Mouse (Mus musculus): ENCODE measurements around the gene Rasgrf1.

The Rasgrf1 gene

DNA sequence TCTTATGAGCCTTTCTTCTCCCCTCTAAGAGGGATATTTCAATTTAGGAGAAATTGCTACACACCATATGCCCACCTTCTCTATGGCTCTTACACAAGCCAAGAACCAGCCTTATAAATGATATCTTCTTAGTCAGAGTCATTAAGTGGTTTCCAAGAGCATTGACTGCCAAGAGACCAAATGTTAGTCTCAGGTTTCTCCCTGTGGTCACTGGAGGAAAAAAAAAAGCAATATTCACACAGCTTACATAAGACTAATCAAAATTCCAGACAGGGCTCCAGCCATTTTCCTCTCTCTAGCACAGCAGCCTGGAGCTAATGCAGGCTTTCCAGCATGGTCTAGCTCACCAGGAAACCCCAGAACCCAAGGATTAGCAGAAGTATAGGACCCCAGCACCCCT is 3.1 kb upstream of the Rasgrf1 start:
- DNase-seq (ENCODE audit: low spot score): no peak

GRCm38 (mm10) chr9:89907941-89908340 is 1.8 kb upstream of the Rasgrf1 start:
- no peak for DNase-seq (ENCODE audit: low spot score)

DNA sequence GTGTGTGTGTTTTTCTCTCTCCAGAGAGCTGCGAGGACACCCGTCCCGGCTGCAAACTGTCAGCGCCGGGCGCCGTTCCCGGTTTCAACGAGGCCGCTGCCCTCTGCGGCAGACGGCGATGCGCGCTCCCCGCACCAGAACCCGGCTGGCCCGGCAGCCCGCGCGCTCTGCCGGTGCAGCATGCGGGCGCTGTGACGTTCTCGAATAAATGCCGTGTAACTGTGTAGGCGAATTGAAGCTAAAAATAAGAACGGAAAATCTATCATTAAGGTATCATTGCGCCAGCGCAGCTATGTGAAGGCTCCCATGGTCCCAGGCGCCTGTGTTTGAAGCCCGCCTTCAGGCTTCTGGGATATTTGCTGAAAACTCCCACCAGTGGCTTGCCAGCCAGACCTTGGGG is 1.1 kb upstream of the Rasgrf1 start:
- DNase-seq (ENCODE audit: low spot score): no peak

DNA sequence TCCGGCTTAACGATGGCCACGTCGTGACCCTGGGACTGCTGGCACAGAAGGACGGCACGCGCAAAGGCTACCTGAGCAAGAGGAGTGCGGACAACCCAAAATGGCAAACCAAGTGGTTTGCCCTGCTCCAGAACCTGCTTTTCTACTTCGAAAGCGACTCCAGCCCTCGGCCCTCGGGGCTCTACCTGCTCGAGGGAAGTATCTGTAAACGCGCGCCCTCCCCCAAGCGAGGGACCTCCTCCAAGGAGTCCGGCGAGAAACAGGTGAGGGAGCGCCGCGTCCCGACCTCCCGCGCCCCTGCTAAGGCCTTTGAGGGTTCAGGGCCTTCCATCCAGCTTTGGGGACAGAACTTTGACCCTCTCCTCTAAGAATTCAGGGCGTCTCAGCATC is 298 bp downstream of the Rasgrf1 start:
- no peak for DNase-seq (ENCODE audit: low spot score)

GRCm38 (mm10) chr9:89910741-89911444 is 1.2 kb downstream of the Rasgrf1 start:
- DNase-seq (ENCODE audit: low spot score): no peak

GRCm38 (mm10) chr9:89911891-89912549 is 2.3 kb downstream of the Rasgrf1 start:
- no peak for DNase-seq (ENCODE audit: low spot score)

GRCm38 (mm10) chr9:89913135-89913534 is 3.4 kb downstream of the Rasgrf1 start:
- DNase-seq (ENCODE audit: low spot score): no peak

- DNase-seq (ENCODE audit: low spot score): no peak
Measured at GRCm38 (mm10) chr9:89916471-89916870, 6.8 kb downstream of the Rasgrf1 start.

- no peak for DNase-seq (ENCODE audit: low spot score)
Measured at GRCm38 (mm10) chr9:89917431-89917830, 7.7 kb downstream of the Rasgrf1 start.

DNA sequence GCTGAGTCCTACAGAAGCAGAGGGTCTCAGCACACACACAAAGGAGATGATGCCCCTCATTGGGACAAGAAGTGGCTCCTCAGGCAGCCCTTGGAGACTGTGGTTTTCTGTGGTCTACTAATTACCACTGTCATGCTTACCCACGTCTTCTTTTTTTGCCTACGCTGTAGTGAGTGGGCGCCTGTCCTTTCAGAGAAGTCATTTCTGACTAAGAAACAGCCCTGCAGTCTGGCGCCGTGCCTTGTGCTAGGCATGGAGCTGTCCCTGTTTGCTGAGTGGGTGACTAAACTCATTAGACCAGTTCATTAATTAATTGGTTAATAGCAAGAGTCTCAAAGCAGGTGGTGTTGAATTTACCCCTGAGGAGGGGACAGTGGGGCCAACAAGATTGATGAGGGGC is 9.1 kb downstream of the Rasgrf1 start:
- DNase-seq (ENCODE audit: low spot score): no peak

DNA sequence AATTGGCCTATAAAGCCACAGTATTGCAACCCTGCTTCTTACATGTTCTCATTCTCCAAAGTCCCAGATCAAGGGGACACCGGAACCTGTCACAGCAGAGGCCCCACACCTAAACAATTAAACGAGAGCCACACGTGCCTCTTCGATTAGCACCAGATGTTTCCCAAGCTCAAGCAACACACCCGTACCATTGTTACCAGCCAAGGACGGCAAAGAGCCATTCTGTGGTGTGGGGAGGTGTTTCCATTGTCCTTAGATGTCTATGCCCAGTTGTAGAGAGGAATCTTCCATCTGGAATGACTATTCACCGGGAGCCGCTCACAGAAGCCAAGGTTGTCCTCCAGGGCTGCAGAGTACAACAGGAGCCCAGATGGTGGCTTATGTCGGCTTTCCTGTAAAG is 11.4 kb downstream of the Rasgrf1 start:
- no peak for DNase-seq (ENCODE audit: low spot score)

DNA sequence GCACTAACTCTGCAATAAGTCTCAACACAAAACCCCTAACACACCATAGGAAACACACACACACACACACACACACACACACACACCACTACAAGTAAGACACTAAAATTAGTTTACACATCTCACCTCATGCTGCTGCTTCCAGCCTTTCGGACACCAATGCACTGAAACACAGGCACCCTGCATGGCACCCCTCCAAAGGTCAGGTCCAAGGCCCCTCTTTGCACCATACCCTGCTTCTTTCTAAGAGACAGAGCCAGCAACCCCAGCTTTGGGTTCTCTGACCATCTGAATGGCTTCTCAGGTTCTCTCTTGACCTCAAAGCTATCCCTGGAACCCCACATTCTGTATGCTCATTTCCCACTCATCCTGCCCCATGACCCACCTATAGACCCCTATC is 13.0 kb downstream of the Rasgrf1 start:
- no peak for DNase-seq (ENCODE audit: low spot score)

- no peak for DNase-seq (ENCODE audit: low spot score)
Measured at GRCm38 (mm10) chr9:89924836-89925235, 15.1 kb downstream of the Rasgrf1 start.

DNA sequence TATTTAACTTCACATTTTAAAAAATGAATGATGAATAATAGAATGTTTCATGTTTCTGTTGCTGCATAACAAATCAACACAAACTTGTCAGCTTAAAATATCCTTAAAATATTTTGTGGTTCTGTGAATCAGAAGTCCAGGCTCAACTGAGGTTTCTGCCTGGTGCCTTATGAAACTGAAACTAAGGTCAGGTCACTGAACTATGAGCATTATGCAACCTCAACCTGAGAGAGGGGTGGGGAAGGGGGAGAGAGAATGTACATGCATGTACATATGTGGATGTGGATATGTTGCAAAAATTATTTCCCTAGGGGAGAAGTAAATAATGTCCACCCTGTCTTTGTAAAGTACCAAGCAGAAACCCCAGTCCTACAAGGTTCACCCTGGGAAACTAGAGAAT is 18.8 kb downstream of the Rasgrf1 start:
- no peak for DNase-seq (ENCODE audit: low spot score)

DNA sequence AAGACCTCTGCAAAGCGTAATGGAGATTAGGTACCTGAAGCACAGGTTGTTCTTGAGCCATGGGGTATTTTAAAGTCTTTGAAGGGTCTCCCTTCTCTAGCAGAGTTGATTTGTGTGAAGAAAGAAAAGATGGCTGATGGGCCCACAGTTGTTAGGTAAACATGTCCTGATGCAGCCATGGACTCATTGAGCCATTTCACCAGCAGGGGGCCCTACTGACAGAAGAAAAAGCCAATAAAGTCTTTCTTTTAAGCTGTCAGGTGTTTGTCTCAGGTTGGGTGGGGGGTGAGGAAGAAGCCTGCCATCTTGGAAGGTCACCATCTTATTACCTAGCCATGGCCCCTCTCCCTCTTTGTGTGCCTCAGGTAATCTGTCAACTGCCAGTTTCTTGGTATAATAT is 30.7 kb downstream of the Rasgrf1 start:
- DNase-seq (ENCODE audit: low spot score): no peak

DNA sequence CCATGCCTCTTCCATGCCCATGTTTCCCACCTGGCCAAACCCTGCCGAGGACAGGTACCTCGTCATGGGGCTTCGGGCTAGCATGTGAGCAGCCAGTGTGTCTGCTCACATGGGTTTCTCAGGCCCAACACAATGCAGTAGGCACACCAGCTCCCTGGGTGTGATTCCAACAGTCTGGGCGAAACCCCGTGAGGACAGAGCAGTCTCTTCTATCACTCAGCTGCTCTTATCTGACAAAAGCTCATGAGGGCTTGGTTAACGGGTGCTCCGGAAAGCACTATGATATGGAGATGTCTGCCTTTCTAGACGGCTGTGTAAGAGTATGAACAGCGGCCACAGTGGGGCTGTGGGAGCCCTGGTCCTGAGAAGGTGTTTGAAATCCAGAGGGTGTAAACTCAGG is 37.1 kb downstream of the Rasgrf1 start:
- DNase-seq (ENCODE audit: low spot score): no peak

GRCm38 (mm10) chr9:89948602-89949001 is 38.9 kb downstream of the Rasgrf1 start:
- DNase-seq (ENCODE audit: low spot score): no peak

DNA sequence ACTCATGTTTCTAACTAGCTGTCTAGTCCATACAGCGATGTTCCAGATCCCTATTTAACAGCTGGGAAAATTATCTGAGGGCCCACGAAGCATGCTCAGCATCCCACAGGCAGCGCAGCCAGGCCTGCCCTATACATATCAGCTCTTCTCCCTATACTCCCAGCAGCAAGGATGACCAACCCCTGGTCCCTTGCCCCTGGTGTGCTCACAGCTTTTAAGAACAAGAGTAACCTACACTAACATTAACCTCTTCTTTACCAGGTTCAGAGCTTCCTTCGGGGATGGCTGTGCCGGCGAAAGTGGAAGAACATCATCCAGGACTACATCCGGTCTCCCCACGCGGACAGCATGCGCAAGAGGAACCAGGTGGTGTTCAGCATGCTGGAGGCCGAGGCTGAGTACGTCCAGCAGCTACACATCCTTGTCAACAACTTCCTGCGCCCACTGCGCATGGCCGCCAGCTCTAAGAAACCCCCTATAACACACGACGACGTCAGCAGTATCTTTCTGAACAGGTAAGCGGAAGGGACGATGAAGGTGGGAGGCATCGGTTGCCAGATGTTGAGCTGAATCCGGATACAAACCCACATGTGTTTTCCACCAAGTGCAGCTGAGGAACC is 44.0 kb downstream of the Rasgrf1 start:
- no peak for DNase-seq (ENCODE audit: low spot score)

DNA sequence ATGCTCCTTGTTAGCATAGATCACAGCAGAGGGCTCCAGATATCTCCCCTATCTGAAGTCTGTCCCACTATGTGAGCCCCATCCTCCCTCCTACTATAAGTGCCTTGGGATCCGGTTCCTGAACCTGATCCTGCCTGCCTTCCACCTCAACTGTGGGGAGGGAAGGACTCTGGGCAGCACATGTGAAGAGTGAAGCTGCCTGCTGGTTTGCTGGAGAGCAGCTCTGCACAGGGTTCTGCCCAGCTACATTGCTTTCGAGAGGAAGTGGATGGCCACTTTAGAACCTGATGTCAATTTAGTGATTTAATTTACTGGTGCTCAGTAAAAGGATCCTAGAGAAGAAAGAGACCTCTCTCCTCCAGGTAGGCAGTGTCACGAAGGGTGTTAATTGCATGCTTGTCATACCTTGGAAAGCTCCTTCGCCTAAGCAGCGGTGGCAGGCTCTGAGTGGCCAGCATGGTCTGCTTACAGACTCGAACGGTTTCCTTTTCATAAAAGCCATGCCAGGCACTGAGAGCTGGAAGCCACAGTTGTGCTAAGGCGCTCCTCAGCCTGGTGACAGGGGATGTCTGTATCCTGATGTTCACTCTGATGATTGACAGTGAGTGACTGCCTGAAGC is 45.3 kb downstream of the Rasgrf1 start:
- no peak for DNase-seq (ENCODE audit: low spot score)

GRCm38 (mm10) chr9:89958959-89959358 is 49.3 kb downstream of the Rasgrf1 start:
- no peak for DNase-seq (ENCODE audit: low spot score)

- no peak for DNase-seq (ENCODE audit: low spot score)
Measured at GRCm38 (mm10) chr9:89964091-89964490, 54.4 kb downstream of the Rasgrf1 start.

DNA sequence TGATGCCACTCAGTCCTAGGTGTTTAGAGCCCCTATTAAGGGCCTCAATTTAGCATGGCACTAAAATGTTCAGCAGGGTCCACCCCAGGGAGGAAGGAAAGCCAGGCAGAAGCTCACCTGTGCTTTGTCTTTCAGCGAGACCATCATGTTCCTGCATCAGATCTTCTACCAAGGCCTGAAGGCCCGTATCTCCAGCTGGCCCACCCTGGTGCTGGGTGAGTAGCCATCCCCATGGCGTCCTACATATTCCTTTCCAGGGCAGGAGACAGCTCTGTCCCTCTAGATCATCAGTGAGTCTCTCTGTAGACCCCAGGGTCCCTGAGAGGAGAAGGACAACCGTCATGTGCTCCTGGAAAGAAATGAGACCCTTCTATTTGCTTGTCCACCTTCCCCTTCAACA is 58.0 kb downstream of the Rasgrf1 start:
- no peak for DNase-seq (ENCODE audit: low spot score)

- no peak for DNase-seq (ENCODE audit: low spot score)
Measured at GRCm38 (mm10) chr9:89968836-89969450, 59.2 kb downstream of the Rasgrf1 start.

All from urinary bladder, postnatal 10 days (tissue).